Mouse (Mus musculus): ENCODE measurements at regions not wholly inside any gene's neighbourhood (a gene's known extent, or its start where the extent isn't known, plus 50 kb on each side); places are given as distances from the start of the nearest gene placed in this dataset.
A peak's percentile ranks its signal among the peaks of the same experiment; 100 is the strongest.

GRCm38 (mm10) chr11:71527691-71528090, 222.0 kb upstream of the Wscd1 start:
- in situ Hi-C loops (cut with MboI; ENCODE audit: low sequenced_read_pairs in 2 of 2, unreplicated experiment in 2 of 2): no loop called here
- DNase-seq (ENCODE audit: low read depth, low spot score): no peak
- H3K4me3 ChIP-seq (ENCODE audit: insufficient read depth in 1 of 2, low read depth in 1 of 2, low read length in 2 of 2, poor library complexity in 1 of 2, severe bottlenecking in 1 of 2): no peak overlapping the region
- H3K36me3 ChIP-seq (ENCODE audit: control insufficient read depth, insufficient read depth, low read length, poor library complexity, severe bottlenecking): no peaks in the 10 kb centered on the region
- TF ChIP-seq MAFK (IDR thresholded peaks at IDR 0.05; ENCODE audit: insufficient read depth, low read depth, low read length) (no peak), ZC3H11A (IDR thresholded peaks at IDR 0.05; ENCODE audit: borderline replicate concordance, low read depth, low read length) (no peak), ZNF384 (IDR thresholded peaks at IDR 0.05; ENCODE audit: low read depth, low read length) (no peak), HCFC1 (IDR thresholded peaks at IDR 0.05; ENCODE audit: borderline replicate concordance, insufficient read depth, low read length) (no peak), CHD2 (IDR thresholded peaks at IDR 0.05; ENCODE audit: low read depth, low read length) (no peak)
- H3K9me3 ChIP-seq (ENCODE audit: control insufficient read depth, insufficient read depth, low read depth, low read length): no peaks in the 10 kb centered on the region
- H3K4me1 ChIP-seq (ENCODE audit: control insufficient read depth in 2 of 2, insufficient read depth in 2 of 2, low read length in 2 of 2, poor library complexity in 1 of 2): no peaks in the 10 kb centered on the region
- no peak overlapping the region for H3K9ac ChIP-seq (ENCODE audit: insufficient read depth, low read depth, low read length, poor library complexity, severe bottlenecking)
- no peak overlapping the region for H3K27ac ChIP-seq (ENCODE audit: insufficient read depth, low read depth, low read length, poor library complexity, severe bottlenecking)

- no peak for DNase-seq (ENCODE audit: low read depth, low spot score)
- no peaks in the 10 kb centered on the region for H3K9me3 ChIP-seq (ENCODE audit: control insufficient read depth, insufficient read depth, low read depth, low read length)
- TF ChIP-seq ZC3H11A (IDR thresholded peaks at IDR 0.05; ENCODE audit: borderline replicate concordance, low read depth, low read length) (no peak), CHD2 (IDR thresholded peaks at IDR 0.05; ENCODE audit: low read depth, low read length) (no peak), HCFC1 (IDR thresholded peaks at IDR 0.05; ENCODE audit: borderline replicate concordance, insufficient read depth, low read length) (no peak), MAFK (IDR thresholded peaks at IDR 0.05; ENCODE audit: insufficient read depth, low read depth, low read length) (no peak), ZNF384 (IDR thresholded peaks at IDR 0.05; ENCODE audit: low read depth, low read length) (no peak)
- no peak overlapping the region for H3K27ac ChIP-seq (ENCODE audit: insufficient read depth, low read depth, low read length, poor library complexity, severe bottlenecking)
- no peak overlapping the region for H3K9ac ChIP-seq (ENCODE audit: insufficient read depth, low read depth, low read length, poor library complexity, severe bottlenecking)
- H3K4me3 ChIP-seq (ENCODE audit: insufficient read depth in 1 of 2, low read depth in 1 of 2, low read length in 2 of 2, poor library complexity in 1 of 2, severe bottlenecking in 1 of 2): no peak overlapping the region
- no peaks in the 10 kb centered on the region for H3K4me1 ChIP-seq (ENCODE audit: control insufficient read depth in 2 of 2, insufficient read depth in 2 of 2, low read length in 2 of 2, poor library complexity in 1 of 2)
- in situ Hi-C loops (cut with MboI; ENCODE audit: low sequenced_read_pairs in 2 of 2, unreplicated experiment in 2 of 2): no loop called here
- no peaks in the 10 kb centered on the region for H3K36me3 ChIP-seq (ENCODE audit: control insufficient read depth, insufficient read depth, low read length, poor library complexity, severe bottlenecking)
These were observed 221.1 kb upstream of the Wscd1 start for GRCm38 (mm10) chr11:71528588-71528987.

- H3K27ac ChIP-seq (ENCODE audit: insufficient read depth, low read depth, low read length, poor library complexity, severe bottlenecking): no peak overlapping the region
- H3K9ac ChIP-seq (ENCODE audit: insufficient read depth, low read depth, low read length, poor library complexity, severe bottlenecking): no peak overlapping the region
- in situ Hi-C loops (cut with MboI; ENCODE audit: low sequenced_read_pairs in 2 of 2, unreplicated experiment in 2 of 2): no loop called here
- TF ChIP-seq ZC3H11A (IDR thresholded peaks at IDR 0.05; ENCODE audit: borderline replicate concordance, low read depth, low read length) (no peak), MAFK (IDR thresholded peaks at IDR 0.05; ENCODE audit: insufficient read depth, low read depth, low read length) (no peak), CHD2 (IDR thresholded peaks at IDR 0.05; ENCODE audit: low read depth, low read length) (no peak), HCFC1 (IDR thresholded peaks at IDR 0.05; ENCODE audit: borderline replicate concordance, insufficient read depth, low read length) (no peak), ZNF384 (IDR thresholded peaks at IDR 0.05; ENCODE audit: low read depth, low read length) (no peak)
- no peaks in the 10 kb centered on the region for H3K4me1 ChIP-seq (ENCODE audit: control insufficient read depth in 2 of 2, insufficient read depth in 2 of 2, low read length in 2 of 2, poor library complexity in 1 of 2)
- no peaks in the 10 kb centered on the region for H3K36me3 ChIP-seq (ENCODE audit: control insufficient read depth, insufficient read depth, low read length, poor library complexity, severe bottlenecking)
- no peak for DNase-seq (ENCODE audit: low read depth, low spot score)
- H3K4me3 ChIP-seq (ENCODE audit: insufficient read depth in 1 of 2, low read depth in 1 of 2, low read length in 2 of 2, poor library complexity in 1 of 2, severe bottlenecking in 1 of 2): no peak overlapping the region
- no peaks in the 10 kb centered on the region for H3K9me3 ChIP-seq (ENCODE audit: control insufficient read depth, insufficient read depth, low read depth, low read length)
These were observed 208.4 kb upstream of the Wscd1 start for GRCm38 (mm10) chr11:71541178-71541845.

- in situ Hi-C loops (cut with MboI; ENCODE audit: low sequenced_read_pairs in 2 of 2, unreplicated experiment in 2 of 2): no loop called here
- Histone ChIP-seq H3K4me3 (ENCODE audit: insufficient read depth in 1 of 2, low read depth in 1 of 2, low read length in 2 of 2, poor library complexity in 1 of 2, severe bottlenecking in 1 of 2) (no peak overlapping the region), H3K9ac (ENCODE audit: insufficient read depth, low read depth, low read length, poor library complexity, severe bottlenecking) (no peak overlapping the region), H3K36me3 (ENCODE audit: control insufficient read depth, insufficient read depth, low read length, poor library complexity, severe bottlenecking) (no peaks in the 10 kb centered on the region), H3K4me1 (ENCODE audit: control insufficient read depth in 2 of 2, insufficient read depth in 2 of 2, low read length in 2 of 2, poor library complexity in 1 of 2) (no peaks in the 10 kb centered on the region), H3K9me3 (ENCODE audit: control insufficient read depth, insufficient read depth, low read depth, low read length) (no peaks in the 10 kb centered on the region), H3K27ac (ENCODE audit: insufficient read depth, low read depth, low read length, poor library complexity, severe bottlenecking) (no peak overlapping the region)
- TF ChIP-seq ZNF384 (IDR thresholded peaks at IDR 0.05; ENCODE audit: low read depth, low read length) (no peak), ZC3H11A (IDR thresholded peaks at IDR 0.05; ENCODE audit: borderline replicate concordance, low read depth, low read length) (peak; percentile 59; the same call in 1 of the 2 replicates)
- peak; percentile 29 for DNase-seq (ENCODE audit: low read depth, low spot score)
These were observed 192.3 kb upstream of the Wscd1 start for GRCm38 (mm10) chr11:71557412-71557811.

GRCm38 (mm10) chr11:71564831-71565230, 184.9 kb upstream of the Wscd1 start:
- Histone ChIP-seq H3K36me3 (ENCODE audit: control insufficient read depth, insufficient read depth, low read length, poor library complexity, severe bottlenecking) (no peaks in the 10 kb centered on the region), H3K27ac (ENCODE audit: insufficient read depth, low read depth, low read length, poor library complexity, severe bottlenecking) (no peak overlapping the region), H3K4me1 (ENCODE audit: control insufficient read depth in 2 of 2, insufficient read depth in 2 of 2, low read length in 2 of 2, poor library complexity in 1 of 2) (no peaks in the 10 kb centered on the region), H3K4me3 (ENCODE audit: insufficient read depth in 1 of 2, low read depth in 1 of 2, low read length in 2 of 2, poor library complexity in 1 of 2, severe bottlenecking in 1 of 2) (no peak overlapping the region), H3K9ac (ENCODE audit: insufficient read depth, low read depth, low read length, poor library complexity, severe bottlenecking) (no peak overlapping the region), H3K9me3 (ENCODE audit: control insufficient read depth, insufficient read depth, low read depth, low read length) (no peaks in the 10 kb centered on the region)
- in situ Hi-C loops (cut with MboI; ENCODE audit: low sequenced_read_pairs in 2 of 2, unreplicated experiment in 2 of 2): no loop called here
- no peak for DNase-seq (ENCODE audit: low read depth, low spot score)
- TF ChIP-seq ZC3H11A (IDR thresholded peaks at IDR 0.05; ENCODE audit: borderline replicate concordance, low read depth, low read length) (peak; percentile 43; the same call in 1 of the 2 replicates), HCFC1 (IDR thresholded peaks at IDR 0.05; ENCODE audit: borderline replicate concordance, insufficient read depth, low read length) (no peak)
